Mouse (Mus musculus) heart, adult 2 months (tissue): ENCODE measurements around the gene Polg. TPM values are rescaled to one million over a fixed set of nuclear protein-coding genes. Genes with fewer than 3 reads are reported as not detected.

Experiments
- DNase-seq, 2 experiments: peaks; one replicate each; pipeline ENCODE4 v3.0.0; 2021
- H3K27ac ChIP-seq: fragments of 200-600 bp; 2 replicates; pipeline ENCODE4 v1.8.1; 2022
- H3K27me3 ChIP-seq: fragments of 200-500 bp; 2 replicates; pipeline ENCODE4 v1.6.1; 2012; ENCODE audit warnings: mild to moderate bottlenecking, low read length, inconsistent platforms, mixed read lengths; ENCODE audit not compliant: control insufficient read depth, insufficient read depth
- H3K36me3 ChIP-seq: fragments of 200-500 bp; 2 replicates; pipeline ENCODE4 v1.6.1; 2012; ENCODE audit warnings: low read length, inconsistent platforms; ENCODE audit not compliant: control insufficient read depth, insufficient read depth
- H3K4me1 ChIP-seq: fragments of 200-500 bp; 2 replicates; pipeline ENCODE4 v1.6.1; 2011; ENCODE audit warnings: low read length; ENCODE audit not compliant: control insufficient read depth, insufficient read depth
- H3K4me3 ChIP-seq: fragments of 200-600 bp; 2 replicates; pipeline ENCODE4 v1.8.1; 2022
- H3K79me2 ChIP-seq: fragments of 200-500 bp; replicated peaks from 2 replicates; pipeline ENCODE4 v1.6.1; 2012; ENCODE audit warnings: mild to moderate bottlenecking, inconsistent platforms, low read length, moderate library complexity, mixed read lengths; ENCODE audit not compliant: control insufficient read depth, insufficient read depth
- H3K9ac ChIP-seq: fragments of 200-500 bp; 2 replicates; pipeline ENCODE4 v1.6.1; 2012; ENCODE audit warnings: low read depth, mild to moderate bottlenecking, control low read depth, inconsistent platforms, low read length, mixed read lengths
- CTCF ChIP-seq: fragments of 200-600 bp; IDR thresholded peaks from 2 replicates; pipeline ENCODE4 v1.8.1; 2022; ENCODE audit warnings: antibody characterized with exemption, mild to moderate bottlenecking, moderate library complexity
- EP300 ChIP-seq: fragments of 200-500 bp; IDR thresholded peaks from 2 replicates; pipeline ENCODE4 v1.6.1; 2011; ENCODE audit warnings: low read depth, low read length, control low read depth; ENCODE audit not compliant: insufficient read depth
- POLR2A ChIP-seq: fragments of 200-500 bp; IDR thresholded peaks from 2 replicates; pipeline ENCODE4 v1.6.1; 2011; ENCODE audit warnings: mild to moderate bottlenecking, low read depth, low read length, control low read depth; ENCODE audit not compliant: insufficient read depth
- WGBS: fragments of 180-500 bp; shearing (Covaris S2); methylation state at CpG from one replicate; pipeline ENCODE4 v1.1.7; 2018; 5-methylcytosine and 5-hydroxymethylcytosine counted together
- intact Hi-C: fragments of 180-260 bp; cut with DNase I; formaldehyde crosslinking; loops from one replicate; pipeline ENCODE4 v1.15.1; 2025
- microRNA-seq, 2 experiments: library from miRNA; unstranded; fragments of <30 nt; microRNA quantifications; one replicate each; pipeline ENCODE4 v1.2.0; 2021
- polyA plus RNA-seq: library from polyadenylated mRNA; depleted of rRNA; stranded (reverse); fragments of >200 nt; gene quantifications from 2 replicates; pipeline ENCODE4 v1.2.3, GENCODE M21; 2012; rRNA removed
- total RNA-seq, 2 experiments: library from RNA; stranded (reverse); gene quantifications; 2 replicates each; pipeline ENCODE4 v1.2.3; 2021

Polg gene
- total and polyA plus RNA-seq, 3 experiments, result 40.5 to 66.5 (median 53.0) TPM

DNA sequence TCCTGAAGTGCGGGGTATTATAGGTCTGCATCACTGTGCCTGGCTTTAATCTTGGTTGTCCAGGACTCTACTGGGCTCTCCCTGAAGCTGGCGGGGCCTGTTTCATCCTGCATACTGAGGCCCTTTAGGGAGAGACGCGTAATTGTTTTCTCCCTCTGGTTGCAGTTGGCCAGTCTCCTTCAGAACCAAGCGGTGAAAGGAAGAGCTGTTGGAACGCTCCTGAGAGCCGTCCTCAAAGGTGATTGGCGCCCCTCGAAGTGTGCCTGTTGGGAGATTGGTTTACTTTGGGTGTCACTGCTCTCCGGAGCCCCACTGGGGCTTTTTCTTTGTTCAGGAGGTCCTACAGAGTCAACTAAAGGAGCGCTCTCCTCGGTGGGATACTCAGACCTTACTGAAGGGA is 67.2 kb downstream of the Polg start:
- intact Hi-C loops, result no loop called here
- TF ChIP-seq CTCF (no peak), POLR2A (no peak), EP300 (no peak)
- no peak overlapping the region for H3K4me3 ChIP-seq
- no peaks in the 10 kb centered on the region for H3K79me2 ChIP-seq
- no peak for DNase-seq
- no peak overlapping the region for H3K27ac ChIP-seq
- no peaks in the 10 kb centered on the region for H3K27me3 ChIP-seq
- H3K9ac ChIP-seq, result no peak overlapping the region
- 74% methylated on average over 12 of the region's 12 CpGs for WGBS
- no peaks in the 10 kb centered on the region for H3K36me3 ChIP-seq
- H3K4me1 ChIP-seq, result no peaks in the 10 kb centered on the region

DNA sequence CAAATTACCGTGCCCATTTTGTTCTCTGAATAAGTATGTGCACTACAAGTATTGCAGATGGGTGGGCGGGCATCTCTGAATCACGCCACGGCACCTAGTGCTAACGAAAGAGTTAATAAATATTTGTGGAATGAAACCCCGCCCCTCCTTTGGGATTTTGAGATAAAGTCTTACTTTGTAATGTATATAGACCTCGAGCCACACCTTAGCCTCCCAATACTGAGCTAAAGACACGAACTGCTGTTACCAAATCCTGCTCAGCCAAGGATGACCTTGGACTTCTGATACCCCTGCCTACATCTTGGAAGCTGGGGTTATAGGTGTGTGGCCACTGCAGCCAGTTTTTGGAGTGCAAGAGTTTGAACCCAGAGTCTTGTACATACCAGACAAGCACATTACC is 67.7 kb downstream of the Polg start:
- intact Hi-C loops, result no loop called here
- no peaks in the 10 kb centered on the region for H3K79me2 ChIP-seq

DNA sequence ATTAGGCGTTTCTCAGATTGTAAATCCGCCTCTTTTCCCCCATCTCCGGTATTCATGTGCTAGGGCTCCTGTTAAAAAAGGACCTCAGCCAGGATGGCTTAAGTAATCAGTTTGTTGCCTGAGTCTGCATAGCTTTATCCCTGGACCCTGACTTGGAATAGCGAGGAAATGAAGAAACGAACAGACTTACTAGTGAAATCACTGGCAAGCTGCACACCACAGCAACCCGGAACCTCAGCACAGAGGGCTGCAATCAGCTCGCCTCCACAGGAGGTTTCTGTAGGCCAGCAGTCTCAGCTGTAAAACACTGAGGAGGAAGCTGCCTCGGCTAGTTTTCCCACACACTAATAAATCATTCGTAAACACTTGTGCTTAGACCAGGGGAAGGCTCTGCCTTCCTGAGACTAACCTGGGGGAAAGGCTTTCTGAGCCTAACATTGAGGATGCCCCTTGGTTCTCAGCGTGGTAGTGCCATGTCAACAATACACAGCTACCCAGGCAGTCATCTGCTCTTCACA is 68.7 kb downstream of the Polg start:
- no peak overlapping the region for H3K9ac ChIP-seq
- intact Hi-C loops, result no loop called here
- H3K79me2 ChIP-seq, result no peaks in the 10 kb centered on the region
- 82% methylated on average over 10 of the region's 10 CpGs for WGBS
- H3K36me3 ChIP-seq, result no peaks in the 10 kb centered on the region
- no peak for DNase-seq
- no peaks in the 10 kb centered on the region for H3K4me1 ChIP-seq
- H3K4me3 ChIP-seq, result no peak overlapping the region
- TF ChIP-seq POLR2A, result no peak
- no peaks in the 10 kb centered on the region for H3K27me3 ChIP-seq
- no peak overlapping the region for H3K27ac ChIP-seq

More for the DNA sequence above, 67.7 kb downstream of the Polg start:
- Histone ChIP-seq H3K36me3 (no peaks in the 10 kb centered on the region), H3K4me1 (no peaks in the 10 kb centered on the region), H3K27ac (no peak overlapping the region), H3K4me3 (no peak overlapping the region), H3K9ac (no peak overlapping the region), H3K27me3 (no peaks in the 10 kb centered on the region)
- no peak for DNase-seq
- TF ChIP-seq CTCF (no peak), POLR2A (no peak), EP300 (no peak)
- WGBS, result 78% methylated on average over 8 of the region's 8 CpGs

Small RNA genes within 50 kb of the gene (microRNA-seq; reads per million reads assigned to microRNA genes)
- 1.1 to 39.0 reads per million in 2 experiments for gene Mir9-3

Other genes starting within 250 kb of the Polg start
- gene Abhd2, start 193.2 kb downstream of the Polg start, total RNA-seq, result 10 to 100 TPM; 33.8 to 36.3 TPM
- gene Abhd2, start 193.2 kb downstream of the Polg start, polyA plus RNA-seq, result 8.4 and 15.8 TPM in 2 replicates
- not detected for gene Rlbp1, start 79.3 kb downstream of the Polg start, total RNA-seq
- not detected in 2 replicates for gene Rlbp1, start 79.3 kb downstream of the Polg start, polyA plus RNA-seq
- gene Fanci, start 74.4 kb downstream of the Polg start, total RNA-seq, result under 1 TPM; 0.08 to 0.34 TPM
- 0.23 and 0.56 TPM in 2 replicates for gene Fanci, start 74.4 kb downstream of the Polg start, polyA plus RNA-seq
- not detected for gene Rhcg, start 151.3 kb upstream of the Polg start, total RNA-seq
- gene Rhcg, start 151.3 kb upstream of the Polg start, polyA plus RNA-seq, result not detected in 2 replicates
- under 1 TPM; 0.03 to 0.09 TPM for gene Ticrr, start 193.8 kb upstream of the Polg start, total RNA-seq
- gene Ticrr, start 193.8 kb upstream of the Polg start, polyA plus RNA-seq, result 0.20 TPM in 1 of 2 replicates, not detected in the other
- 1 to 10 TPM; 1.2 to 1.3 TPM for gene Kif7, start 249.4 kb upstream of the Polg start, total RNA-seq
- gene Kif7, start 249.4 kb upstream of the Polg start, polyA plus RNA-seq, result 0.80 and 0.94 TPM in 2 replicates